Mouse (Mus musculus) midbrain, embryonic 13.5 days (tissue): ENCODE data around the gene Nfkb2. TPM values are rescaled to one million over a fixed set of nuclear protein-coding genes. Genes with fewer than 3 reads are reported as not detected.

Experiments used
- ATAC-seq: fragments of 200-750 bp; cut with Nextera tagmentation; 2 replicates; pipeline ENCODE4 v1.8.0; 2017; ENCODE audit warnings: mild to moderate bottlenecking, moderate TSS enrichment, moderate library complexity
- H3K27ac ChIP-seq: fragments of 300-500 bp; sonication (generic); 2 replicates; pipeline ENCODE4 v1.5.1; 2015; ENCODE audit warnings: inconsistent platforms, mild to moderate bottlenecking, moderate library complexity
- H3K27me3 ChIP-seq: fragments of 300-500 bp; sonication (generic); 2 replicates; pipeline ENCODE4 v1.6.1; 2015; ENCODE audit warnings: mild to moderate bottlenecking, inconsistent platforms
- H3K36me3 ChIP-seq: fragments of 300-500 bp; sonication (generic); 2 replicates; pipeline ENCODE4 v1.6.1; 2015; ENCODE audit warnings: mild to moderate bottlenecking, inconsistent platforms
- H3K4me1 ChIP-seq: fragments of 300-500 bp; sonication (generic); replicated peaks from 2 replicates; pipeline ENCODE4 v1.6.1; 2015; ENCODE audit warnings: inconsistent platforms
- H3K4me2 ChIP-seq: fragments of 300-500 bp; sonication (generic); replicated peaks from 2 replicates; pipeline ENCODE4 v1.6.1; 2015; ENCODE audit warnings: moderate library complexity, mild to moderate bottlenecking, inconsistent platforms
- H3K4me3 ChIP-seq: fragments of 300-500 bp; sonication (generic); replicated peaks from 2 replicates; pipeline ENCODE4 v1.5.1; 2015; ENCODE audit warnings: mild to moderate bottlenecking, inconsistent platforms
- H3K9ac ChIP-seq: fragments of 300-500 bp; sonication (generic); replicated peaks from 2 replicates; pipeline ENCODE4 v1.6.1; 2015; ENCODE audit warnings: mild to moderate bottlenecking, inconsistent platforms
- H3K9me3 ChIP-seq: fragments of 300-500 bp; sonication (generic); 2 replicates; pipeline ENCODE4 v1.6.1; 2016; ENCODE audit warnings: mild to moderate bottlenecking, inconsistent platforms
- WGBS: fragments of 180-500 bp; shearing (Covaris S2); methylation state at CpG from one replicate; pipeline ENCODE4 v1.1.7; 2015; 5-methylcytosine and 5-hydroxymethylcytosine counted together
- polyA plus RNA-seq: library from polyadenylated mRNA; unstranded; fragments of >200 nt; fragmentation: Nextera tagmentation; extraction: Ambion mirVana; gene quantifications from 2 replicates; pipeline ENCODE4 v1.2.1, GENCODE M21; 2015

The Nfkb2 gene
- polyA plus RNA-seq, 1 experiment from 2014 or later, result 2.3 TPM

DNA sequence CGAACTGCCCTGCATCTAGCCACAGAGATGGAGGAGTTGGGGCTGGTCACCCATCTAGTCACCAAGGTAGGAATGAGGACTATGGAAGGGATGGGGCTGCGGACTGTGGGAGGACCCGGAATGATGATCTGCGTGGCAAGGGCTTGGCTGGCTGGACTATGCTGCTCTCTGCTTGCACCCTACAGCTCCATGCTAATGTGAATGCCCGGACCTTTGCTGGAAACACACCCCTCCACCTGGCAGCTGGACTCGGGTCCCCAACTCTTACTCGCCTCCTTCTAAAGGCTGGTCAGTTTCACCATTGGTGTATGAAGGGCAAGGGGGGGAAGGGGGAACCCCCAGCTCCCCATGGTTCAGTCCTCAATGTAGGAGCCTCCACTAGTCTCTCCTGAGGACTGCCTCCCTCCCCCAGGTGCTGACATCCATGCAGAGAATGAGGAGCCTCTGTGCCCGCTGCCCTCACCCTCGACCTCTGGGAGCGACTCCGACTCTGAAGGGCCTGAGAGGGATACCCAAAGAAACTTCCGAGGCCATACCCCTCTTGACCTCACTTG lies 6.3 kb downstream of the Nfkb2 start:
- WGBS, result 90% methylated on average over 12 of the region's 12 CpGs
- peaks cover 69% of the 10 kb centered on the region for H3K27me3 ChIP-seq
- H3K4me3 ChIP-seq, result no peak overlapping the region
- H3K4me2 ChIP-seq, result no peak overlapping the region
- H3K9me3 ChIP-seq, result no peaks in the 10 kb centered on the region
- H3K36me3 ChIP-seq, result peaks cover 41% of the 10 kb centered on the region
- no peak for ATAC-seq
- no peak overlapping the region for H3K27ac ChIP-seq
- peaks cover 19% of the 10 kb centered on the region for H3K4me1 ChIP-seq
- H3K9ac ChIP-seq, result no peak overlapping the region

DNA sequence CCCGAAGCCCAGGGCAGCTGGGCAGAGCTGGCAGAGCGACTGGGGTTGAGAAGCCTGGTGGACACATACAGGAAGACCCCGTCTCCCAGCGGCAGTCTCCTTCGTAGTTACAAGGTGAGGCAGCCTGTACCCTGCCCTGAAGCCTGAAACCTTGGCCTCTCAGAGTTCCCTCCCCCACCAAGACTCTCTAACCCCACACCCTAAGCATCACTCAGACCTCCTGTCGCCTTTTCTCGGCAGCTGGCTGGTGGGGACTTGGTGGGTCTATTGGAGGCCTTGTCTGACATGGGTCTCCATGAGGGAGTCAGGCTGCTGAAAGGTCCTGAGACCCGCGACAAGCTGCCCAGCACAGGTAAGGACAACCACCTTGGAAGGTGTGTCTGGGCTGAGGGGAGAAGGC lies 7.2 kb downstream of the Nfkb2 start:
- WGBS, result 90% methylated on average over 9 of the region's 9 CpGs
- H3K4me1 ChIP-seq, result peaks cover 20% of the 10 kb centered on the region
- no peak for ATAC-seq
- no peaks in the 10 kb centered on the region for H3K9me3 ChIP-seq
- H3K27me3 ChIP-seq, result peaks cover 69% of the 10 kb centered on the region
- H3K36me3 ChIP-seq, result peaks cover 41% of the 10 kb centered on the region
- H3K4me2 ChIP-seq, result no peak overlapping the region
- no peak overlapping the region for H3K9ac ChIP-seq
- no peak overlapping the region for H3K27ac ChIP-seq
- H3K4me3 ChIP-seq, result no peak overlapping the region

DNA sequence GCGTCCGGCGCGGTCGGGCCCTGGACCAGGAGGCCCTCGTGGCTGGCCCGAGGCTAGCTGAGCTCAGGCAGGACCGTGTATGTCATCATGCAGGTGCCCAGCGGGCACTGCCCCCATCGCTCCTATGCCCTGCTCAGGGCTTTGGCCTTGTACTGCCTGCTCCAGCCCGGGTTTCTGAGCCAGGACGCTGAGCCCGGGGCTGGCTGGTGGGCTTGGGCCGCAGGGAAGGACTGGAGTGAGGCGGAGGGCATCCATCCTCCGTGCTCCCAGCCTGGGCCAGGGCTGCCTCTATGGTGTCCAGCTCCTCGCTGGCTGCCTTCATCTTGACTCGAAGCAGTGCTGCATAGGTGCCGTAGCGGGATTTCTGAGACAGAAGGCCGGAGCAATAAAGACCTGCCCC lies 8.4 kb downstream of the Nfkb2 start:
- no peak overlapping the region for H3K4me3 ChIP-seq
- peaks cover 41% of the 10 kb centered on the region for H3K36me3 ChIP-seq
- WGBS, result 90% methylated on average over 21 of the region's 21 CpGs
- H3K27me3 ChIP-seq, result peaks cover 70% of the 10 kb centered on the region
- H3K4me1 ChIP-seq, result peaks cover 32% of the 10 kb centered on the region
- ATAC-seq, result no peak
- no peak overlapping the region for H3K27ac ChIP-seq
- no peak overlapping the region for H3K9ac ChIP-seq
- no peaks in the 10 kb centered on the region for H3K9me3 ChIP-seq
- H3K4me2 ChIP-seq, result no peak overlapping the region

DNA sequence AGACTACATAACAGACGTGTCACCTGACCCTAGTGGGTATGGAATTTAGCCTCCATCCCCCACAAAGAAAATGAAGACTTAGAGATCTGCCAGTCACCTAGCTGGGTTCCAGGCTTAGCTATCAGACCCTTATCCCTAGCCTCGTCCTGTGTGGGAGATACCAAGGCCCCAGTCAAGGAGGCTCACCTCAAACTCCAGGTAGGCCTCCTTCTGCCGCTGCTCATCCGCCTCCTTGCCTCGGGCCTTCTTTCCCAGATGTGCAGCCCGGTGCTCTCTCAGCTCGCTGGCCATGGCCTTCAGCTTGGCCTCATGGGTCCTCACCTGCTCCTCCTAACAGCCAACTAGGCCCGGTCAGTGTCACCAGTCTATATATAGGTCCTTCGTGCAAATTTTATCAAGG lies 9.0 kb downstream of the Nfkb2 start:
- peaks cover 41% of the 10 kb centered on the region for H3K36me3 ChIP-seq
- H3K27me3 ChIP-seq, result peaks cover 70% of the 10 kb centered on the region
- no peak overlapping the region for H3K27ac ChIP-seq
- H3K9ac ChIP-seq, result no peak overlapping the region
- H3K4me3 ChIP-seq, result no peak overlapping the region
- WGBS, result 82% methylated on average over 9 of the region's 9 CpGs
- H3K4me1 ChIP-seq, result peaks cover 37% of the 10 kb centered on the region
- no peaks in the 10 kb centered on the region for H3K9me3 ChIP-seq
- ATAC-seq, result no peak
- no peak overlapping the region for H3K4me2 ChIP-seq

DNA sequence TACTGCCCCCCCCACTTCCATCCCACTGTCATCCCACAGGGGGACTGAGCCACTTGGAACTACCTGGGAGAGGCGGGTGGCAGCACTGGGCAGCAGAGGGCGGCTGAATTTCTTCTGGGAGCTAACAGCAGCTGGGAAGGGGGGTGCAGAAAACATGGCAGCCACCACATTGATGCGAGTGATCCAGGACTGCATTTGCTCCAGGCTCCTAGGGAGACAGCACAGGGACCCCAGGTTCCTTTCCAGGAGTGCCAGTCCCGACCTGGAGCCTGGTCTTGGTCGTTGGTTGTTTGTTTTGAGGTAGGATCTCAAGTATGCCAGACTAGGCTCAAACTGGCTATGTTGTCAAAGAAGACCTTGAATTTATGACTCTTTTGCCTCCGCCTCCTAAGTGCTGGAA lies 9.5 kb downstream of the Nfkb2 start:
- H3K9ac ChIP-seq, result no peak overlapping the region
- peaks cover 40% of the 10 kb centered on the region for H3K4me1 ChIP-seq
- no peak for ATAC-seq
- peaks cover 41% of the 10 kb centered on the region for H3K36me3 ChIP-seq
- 73% methylated on average over 6 of the region's 6 CpGs for WGBS
- H3K27ac ChIP-seq, result no peak overlapping the region
- no peaks in the 10 kb centered on the region for H3K9me3 ChIP-seq
- H3K4me3 ChIP-seq, result no peak overlapping the region
- H3K4me2 ChIP-seq, result no peak overlapping the region
- peaks cover 70% of the 10 kb centered on the region for H3K27me3 ChIP-seq

DNA sequence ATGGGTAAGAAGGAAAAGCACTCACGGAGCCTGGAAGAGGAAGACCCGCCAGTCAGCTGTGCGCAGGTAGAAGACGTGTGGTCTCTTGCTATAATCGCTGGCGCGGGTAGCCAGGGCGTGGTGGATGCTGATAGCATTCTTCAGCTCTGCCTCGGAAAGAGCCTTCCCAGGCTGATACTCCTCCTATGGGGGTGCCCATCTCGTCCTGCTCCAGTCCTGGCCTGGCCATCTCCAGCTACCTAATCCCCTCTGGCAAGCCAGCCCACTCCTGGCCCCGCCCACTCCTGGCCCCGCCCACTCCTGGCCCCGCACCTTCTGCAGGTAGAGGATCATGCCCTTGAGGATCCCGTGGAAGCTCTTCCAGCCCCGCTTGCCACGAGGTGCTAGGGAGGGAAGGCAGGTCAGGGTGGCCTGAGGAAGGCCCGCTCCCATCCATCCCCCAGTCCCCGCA lies 10.1 kb downstream of the Nfkb2 start:
- 21% methylated on average over 18 of the region's 18 CpGs for WGBS
- peaks cover 41% of the 10 kb centered on the region for H3K4me1 ChIP-seq
- ATAC-seq, result no peak
- no peak overlapping the region for H3K9ac ChIP-seq
- peaks cover 73% of the 10 kb centered on the region for H3K27me3 ChIP-seq
- no peaks in the 10 kb centered on the region for H3K9me3 ChIP-seq
- H3K36me3 ChIP-seq, result peaks cover 41% of the 10 kb centered on the region
- no peak overlapping the region for H3K4me3 ChIP-seq
- no peak overlapping the region for H3K27ac ChIP-seq
- H3K4me2 ChIP-seq, result no peak overlapping the region

DNA sequence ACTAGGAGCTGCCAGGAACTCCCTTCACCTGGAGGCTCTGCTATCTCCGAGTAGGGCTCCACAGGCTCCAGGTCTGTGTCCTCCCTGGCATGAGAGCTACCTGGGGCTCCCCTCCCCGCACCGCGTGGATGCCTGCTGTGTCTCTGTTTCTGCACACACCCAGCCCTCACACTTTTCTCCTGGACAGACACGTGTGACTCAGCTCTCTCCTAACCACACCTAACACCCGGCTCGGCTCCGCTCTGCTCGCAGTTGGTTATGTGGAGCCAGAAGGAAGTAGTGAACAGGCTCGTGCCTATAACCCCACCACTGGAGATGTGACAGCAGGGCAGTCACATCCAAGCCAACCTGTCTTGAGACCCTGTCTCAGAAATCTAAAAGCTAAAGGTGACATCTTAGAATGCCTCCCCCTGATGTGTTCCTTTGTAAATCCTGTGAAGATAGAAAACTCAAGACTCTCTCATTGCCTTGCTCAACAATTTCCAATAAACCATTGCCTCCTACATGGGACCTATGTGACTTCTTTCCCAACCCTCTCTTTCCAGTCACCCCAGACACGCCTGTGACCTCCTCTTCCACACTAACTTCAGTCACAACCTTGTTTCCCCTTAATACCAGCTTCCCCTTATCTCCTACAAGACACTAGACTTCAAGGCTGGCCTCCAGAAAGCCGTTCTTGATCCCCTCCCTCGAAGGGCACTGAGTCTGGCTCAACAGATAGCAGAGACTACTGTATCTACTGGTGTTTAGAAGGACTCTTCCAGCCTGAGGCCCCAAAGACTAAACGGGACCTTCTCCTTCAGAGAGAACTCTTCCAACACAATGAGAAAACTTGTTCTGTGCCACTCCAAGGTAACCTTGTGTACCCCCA lies 11.0 kb downstream of the Nfkb2 start:
- peaks cover 77% of the 10 kb centered on the region for H3K27me3 ChIP-seq
- no peak overlapping the region for H3K4me3 ChIP-seq
- no peak for ATAC-seq
- no peak overlapping the region for H3K27ac ChIP-seq
- peaks cover 47% of the 10 kb centered on the region for H3K4me1 ChIP-seq
- H3K9ac ChIP-seq, result no peak overlapping the region
- H3K36me3 ChIP-seq, result peaks cover 41% of the 10 kb centered on the region
- no peaks in the 10 kb centered on the region for H3K9me3 ChIP-seq
- 52% methylated on average over 14 of the region's 14 CpGs for WGBS
- no peak overlapping the region for H3K4me2 ChIP-seq

DNA sequence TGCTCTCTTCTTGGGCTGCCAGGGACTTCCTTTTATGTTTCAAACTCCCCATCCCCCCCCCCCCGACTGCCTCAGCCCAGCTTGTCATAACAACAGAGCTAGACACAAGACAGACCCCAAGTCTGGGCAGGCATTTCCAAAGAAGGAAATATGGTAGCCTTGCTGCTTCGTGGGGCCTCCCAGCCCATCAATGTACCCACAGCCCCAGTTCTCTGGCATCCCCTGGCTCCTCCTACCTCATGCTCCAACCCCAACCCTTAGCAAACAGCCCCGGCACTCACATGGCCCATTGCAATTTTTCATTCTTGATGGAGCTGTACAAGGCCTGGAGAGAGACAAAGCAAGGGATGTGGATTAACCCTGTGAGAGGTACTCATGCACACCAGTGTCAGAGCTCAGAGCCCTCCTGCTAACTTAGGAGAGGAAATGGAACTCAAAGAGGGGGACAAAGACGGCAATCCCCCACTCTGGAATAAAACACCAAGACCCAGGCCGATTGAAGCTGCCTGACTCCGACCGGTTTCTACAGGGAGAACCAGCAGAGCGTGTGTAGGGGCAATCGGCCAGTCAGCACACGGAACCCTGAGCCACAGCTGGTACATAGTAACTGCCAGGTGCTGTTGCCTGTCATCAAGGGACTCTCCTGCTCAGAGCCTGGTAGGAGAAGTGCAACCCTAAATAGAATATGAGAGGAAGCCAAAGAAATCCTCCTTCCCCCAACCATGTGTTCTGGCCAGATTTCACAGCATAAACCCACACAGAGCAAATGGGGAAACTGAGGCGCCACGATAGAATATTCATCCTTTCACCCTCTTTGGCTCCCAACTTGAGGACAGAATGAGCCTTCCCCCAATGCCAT lies 11.9 kb downstream of the Nfkb2 start:
- Histone ChIP-seq H3K4me1 (peaks cover 56% of the 10 kb centered on the region), H3K27ac (no peak overlapping the region), H3K4me3 (peak overlapping the region; percentile 55), H3K36me3 (peaks cover 34% of the 10 kb centered on the region), H3K9me3 (no peaks in the 10 kb centered on the region), H3K27me3 (peaks cover 84% of the 10 kb centered on the region), H3K9ac (peak overlapping the region; percentile 81; the same call in 1 of the 2 replicates), H3K4me2 (peak overlapping the region; percentile 71)
- ATAC-seq, result no peak
- 51% methylated on average over 12 of the region's 12 CpGs for WGBS

DNA sequence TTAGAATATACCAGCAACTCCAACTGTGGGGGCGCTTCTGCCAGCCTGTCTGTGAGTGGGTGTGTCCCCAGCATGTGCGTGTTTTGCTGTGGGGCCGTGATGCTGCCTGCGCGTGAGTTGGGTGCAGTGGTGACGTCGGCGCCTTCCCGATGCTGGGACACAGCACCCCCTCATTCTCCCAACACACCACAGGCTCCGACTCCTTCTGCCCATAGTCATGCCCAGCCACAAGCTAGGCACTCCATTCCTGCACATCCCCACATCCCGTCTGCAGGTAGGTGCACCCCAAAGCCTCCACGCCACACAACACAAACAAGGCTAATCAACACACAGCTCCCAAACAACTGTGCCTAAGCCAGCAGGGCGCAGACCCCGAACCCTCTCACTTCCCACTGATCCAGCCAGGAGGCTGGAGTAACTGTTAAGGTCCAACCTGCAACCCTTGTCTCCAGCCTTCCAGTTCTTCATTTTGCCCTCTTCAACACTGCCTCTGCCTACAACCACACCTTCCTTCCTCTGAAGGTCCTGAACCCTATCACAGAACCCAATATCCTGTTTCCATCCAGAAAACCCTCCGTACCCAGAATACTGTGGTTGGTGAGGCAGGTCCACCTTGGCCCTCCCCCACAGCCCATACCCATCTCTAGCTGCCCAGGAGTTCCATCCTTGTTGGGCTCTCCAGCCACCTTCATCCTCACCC lies 12.9 kb downstream of the Nfkb2 start:
- Histone ChIP-seq H3K9ac (peak overlapping the region; percentile 81), H3K9me3 (no peaks in the 10 kb centered on the region), H3K4me1 (peaks cover 66% of the 10 kb centered on the region), H3K27ac (peak overlapping the region; percentile 60), H3K36me3 (peaks cover 24% of the 10 kb centered on the region), H3K4me2 (peak overlapping the region; percentile 71), H3K27me3 (peaks cover 84% of the 10 kb centered on the region), H3K4me3 (peak overlapping the region; percentile 55)
- whole genome bisulfite sequencing, result 32% methylated on average over 15 of the region's 15 CpGs
- 0 out of 2 replicates have a peak, but pooled peaks have one; percentile 0 for ATAC-seq

DNA sequence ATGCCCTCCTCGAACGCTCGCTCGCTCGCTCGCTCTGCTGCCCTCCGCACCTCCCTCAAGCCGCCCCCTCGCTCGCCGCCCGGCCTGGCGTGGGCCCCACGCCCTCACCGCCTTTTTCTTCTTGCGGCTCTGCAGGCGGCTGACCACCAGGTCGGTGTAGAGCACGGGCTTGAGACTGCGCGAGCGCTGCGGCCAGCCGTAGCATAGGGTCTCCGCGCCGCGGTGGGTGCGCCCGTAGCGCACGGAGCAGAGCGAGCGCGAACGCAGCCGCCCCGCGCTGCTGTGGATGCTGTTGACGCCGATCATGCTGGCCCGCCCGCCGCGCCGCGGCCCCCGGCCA lies 13.4 kb downstream of the Nfkb2 start:
- peaks cover 20% of the 10 kb centered on the region for H3K36me3 ChIP-seq
- H3K4me3 ChIP-seq, result peak overlapping the region; percentile 55
- ATAC-seq, result 0 out of 2 replicates have a peak, but pooled peaks have one; percentile 20
- no peaks in the 10 kb centered on the region for H3K9me3 ChIP-seq
- peak overlapping the region; percentile 81 for H3K9ac ChIP-seq
- peak overlapping the region; percentile 60 for H3K27ac ChIP-seq
- WGBS, result under 1% methylated on average over 22 of the region's 48 CpGs
- H3K4me1 ChIP-seq, result peaks cover 71% of the 10 kb centered on the region
- H3K27me3 ChIP-seq, result peaks cover 83% of the 10 kb centered on the region
- H3K4me2 ChIP-seq, result peak overlapping the region; percentile 71

DNA sequence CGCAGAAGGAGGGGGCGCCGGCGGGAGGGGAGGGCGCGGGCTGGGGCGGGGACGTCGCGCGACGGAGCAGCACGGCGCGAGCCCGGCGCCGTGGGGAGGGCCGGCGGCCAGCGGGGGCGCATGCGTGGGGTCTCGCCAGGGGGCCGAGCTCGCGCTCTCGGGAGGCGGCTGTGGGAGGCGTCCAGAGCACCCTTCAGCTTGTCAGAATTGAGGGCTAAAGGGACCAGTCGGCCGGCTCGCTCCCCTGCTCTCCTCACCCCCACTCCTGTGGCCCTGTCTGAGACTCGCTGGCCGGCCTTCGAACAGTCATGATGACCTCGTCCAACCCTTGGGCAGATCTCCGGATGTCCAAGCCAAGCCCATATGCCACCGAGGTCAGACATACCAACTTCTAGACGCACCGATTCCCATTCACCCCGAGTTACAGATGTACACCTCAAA lies 13.9 kb downstream of the Nfkb2 start:
- no peaks in the 10 kb centered on the region for H3K9me3 ChIP-seq
- H3K27ac ChIP-seq, result peak overlapping the region; percentile 60
- H3K4me2 ChIP-seq, result peak overlapping the region; percentile 71
- peak overlapping the region; percentile 81 for H3K9ac ChIP-seq
- peaks cover 15% of the 10 kb centered on the region for H3K36me3 ChIP-seq
- peak overlapping the region; percentile 55 for H3K4me3 ChIP-seq
- peaks cover 76% of the 10 kb centered on the region for H3K4me1 ChIP-seq
- peaks cover 78% of the 10 kb centered on the region for H3K27me3 ChIP-seq
- no peak for ATAC-seq
- 3% methylated on average over 39 of the region's 42 CpGs for WGBS
